Mouse (Mus musculus) liver, adult 2 months (tissue): ENCODE data around the gene Tcn2.

ENCODE experiments used
- CTCF ChIP-seq: fragments of 200-500 bp; IDR thresholded peaks from 2 replicates; pipeline ENCODE4 v1.5.1; 2011; ENCODE audit warnings: low read depth, low read length, control low read depth
- POLR2A ChIP-seq: fragments of 200-500 bp; IDR thresholded peaks from 2 replicates; pipeline ENCODE4 v1.6.1; 2011; ENCODE audit warnings: low read length, control low read depth; ENCODE audit not compliant: insufficient read depth; ENCODE audit errors: extremely low read depth

GRCm38 (mm10) chr11:3876419-3876818, 55.5 kb downstream of the Tcn2 start:
- TF ChIP-seq CTCF: no peak
- TF ChIP-seq POLR2A: no peak
